ENCODE assay signal across 9 mouse cellular contexts in genomic region chr2:92608810-92609581, GRCm38 (mm10). TPM values are rescaled to one million over a fixed set of nuclear protein-coding genes. Genes with fewer than 3 reads are reported as not detected.
DNase-seq lines count a peak whose midpoint lies in the region; ATAC-seq and TF ChIP-seq lines count a peak whose summit lies in the region.
"Had no signal": no experiment of that assay in that cellular context is flagged by ENCODE, and none has a peak within 500 bp of the region (broad histone marks: within the 10 kb centered on the region; RNA-seq: fewer than 3 reads in every experiment).

No protein-coding gene starts in this region.

- H3K9ac ChIP-seq in forebrain, embryonic 11.5 days (ENCODE audit: low read length), result no peak overlapping the region
- H3K9ac ChIP-seq in liver, postnatal 0 days (replicated peaks), result no peak overlapping the region
- H3K9ac ChIP-seq: lung, embryonic 15.5 days had no signal

- no peaks in the 10 kb centered on the region for H3K27me3 ChIP-seq in forebrain, embryonic 11.5 days (ENCODE audit: control insufficient read depth, insufficient read depth, low read length)
- no peaks in the 10 kb centered on the region for H3K27me3 ChIP-seq in liver, postnatal 0 days (ENCODE audit: insufficient read depth, low read length)
- H3K27me3 ChIP-seq: lung, embryonic 15.5 days had no signal

- no peaks in the 10 kb centered on the region for H3K4me1 ChIP-seq in forebrain, embryonic 11.5 days (replicated peaks; ENCODE audit: control insufficient read depth, insufficient read depth, low read length)
- no peaks in the 10 kb centered on the region for H3K4me1 ChIP-seq in liver, postnatal 0 days (ENCODE audit: insufficient read depth)
- H3K4me1 ChIP-seq: lung, embryonic 15.5 days had no signal

- TF ChIP-seq CTCF in liver, postnatal 0 days (IDR thresholded peaks at IDR 0.05; ENCODE audit: low read depth), result peak; percentile 91

- H3K27ac ChIP-seq in forebrain, embryonic 11.5 days (ENCODE audit: low read depth, low read length), result no peak overlapping the region
- H3K27ac ChIP-seq in liver, postnatal 0 days (ENCODE audit: low read depth), result no peak overlapping the region
- H3K27ac ChIP-seq: lung, embryonic 15.5 days had no signal

- no peak overlapping the region for H3K4me3 ChIP-seq in forebrain, embryonic 11.5 days (ENCODE audit: low read depth, low read length)
- no peak overlapping the region for H3K4me3 ChIP-seq in liver, postnatal 0 days (ENCODE audit: low read depth, low read length)
- H3K4me3 ChIP-seq: lung, embryonic 15.5 days had no signal

- ATAC-seq in forebrain, embryonic 11.5 days (replicated peaks; ENCODE audit: low FRiP score), result 0 out of 2 replicates have a peak, but pooled peaks have one; percentile 12
- ATAC-seq in liver, postnatal 0 days, result peak; percentile 57
- ATAC-seq in inflammation-experienced regulatory T-cells, adult 6 months, result no peak

- no peak overlapping the region for H3K4me2 ChIP-seq in forebrain, embryonic 11.5 days (ENCODE audit: low read depth, low read length, severe bottlenecking)
- no peak overlapping the region for H3K4me2 ChIP-seq in liver, postnatal 0 days (ENCODE audit: low read depth, low read length)
- H3K4me2 ChIP-seq: lung, embryonic 15.5 days had no signal

- no peaks in the 10 kb centered on the region for H3K9me3 ChIP-seq in forebrain, embryonic 11.5 days (ENCODE audit: control insufficient read depth, low read length)
- no peaks in the 10 kb centered on the region for H3K9me3 ChIP-seq in liver, postnatal 0 days (ENCODE audit: low read length)
- H3K9me3 ChIP-seq: lung, embryonic 15.5 days had no signal

- no peaks in the 10 kb centered on the region for H3K36me3 ChIP-seq in forebrain, embryonic 11.5 days (ENCODE audit: control insufficient read depth, insufficient read depth, low read length)
- no peaks in the 10 kb centered on the region for H3K36me3 ChIP-seq in liver, postnatal 0 days (replicated peaks; ENCODE audit: insufficient read depth, low read length)
- H3K36me3 ChIP-seq: lung, embryonic 15.5 days had no signal

- DNase-seq in spleen, adult 12 weeks (ENCODE audit: low spot score), result peak; percentile 32
- no peak for DNase-seq in spleen, postnatal 4 days (ENCODE audit: low spot score in 2 of 2)
- DNase-seq in c-Kit-positive CD71-positive TER-119-negative erythroid progenitor cells, embryonic 14.5 days (ENCODE audit: low read depth), result peak; percentile 41
- DNase-seq in forebrain, embryonic 11.5 days (ENCODE audit: low spot score), result peak; percentile 68
- peak; percentile 75 for DNase-seq in kidney, adult 9 months
- peak; percentile 46 for DNase-seq in liver, postnatal 0 days
- DNase-seq in retina, adult 2 months (ENCODE audit: low read depth, low spot score), result peak; percentile 51

- TF ChIP-seq EP300 in liver, postnatal 0 days (IDR thresholded peaks at IDR 0.05; ENCODE audit: low read depth), result no peak

- WGBS in forebrain, embryonic 11.5 days, result 54% methylated on average over 4 of the region's 4 CpGs
- 44% methylated on average over 4 of the region's 4 CpGs for WGBS in liver, postnatal 0 days (ENCODE audit: insufficient replicate concordance)

RNA-seq across cellular contexts. Expression of gene Chst1, which starts 9.5 kb away (rescaled TPM):
- polyA plus RNA-seq in forebrain, embryonic 11.5 days (2014; fragmentation: Nextera tagmentation; extraction: Ambion mirVana), result 7.2 and 7.8 TPM in 2 replicates
- 0.05 and 0.06 TPM in 2 replicates for polyA plus RNA-seq in liver, postnatal 0 days (2015; fragmentation: Nextera tagmentation; extraction: Ambion mirVana)
- not detected for polyA plus RNA-seq in inflammation-experienced regulatory T-cells, adult 6 months (2017; shearing (Covaris generic))

Comparison
In these comparisons a context has a peak if more than half of its experiments do, and no peak if none do; other contexts are left out.
1. DNase-seq: peak in spleen, adult 12 weeks (single experiment), c-Kit-positive CD71-positive TER-119-negative erythroid progenitor cells, embryonic 14.5 days (single experiment), forebrain, embryonic 11.5 days (single experiment), kidney, adult 9 months (single experiment), liver, postnatal 0 days (single experiment) and retina, adult 2 months (single experiment); none in spleen, postnatal 4 days (0 of 2).